Mouse (Mus musculus): Measurements from ENCODE around the gene Gsap.

DNA sequence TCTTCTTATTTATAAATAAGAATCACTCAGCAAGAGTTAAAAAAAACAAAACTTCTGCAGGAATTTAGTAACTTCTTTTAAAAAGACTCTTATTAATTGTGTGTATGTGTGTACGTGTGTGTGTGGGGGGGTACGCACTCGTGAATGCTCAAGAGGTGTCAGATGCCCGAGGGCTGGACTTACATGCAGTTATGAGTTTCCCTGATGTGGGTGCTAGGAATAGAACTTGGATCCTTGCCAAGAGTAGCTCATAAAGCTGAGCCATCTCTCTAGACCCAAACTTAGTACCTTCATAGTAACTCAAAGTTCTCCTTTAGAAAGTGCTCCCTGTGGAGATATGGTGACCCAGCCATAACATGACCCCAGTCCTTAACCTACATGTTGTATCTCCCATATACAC lies 20.0 kb downstream of the Gsap start:
- TF ChIP-seq CTCF (IDR thresholded peaks at IDR 0.05): no peak
- TF ChIP-seq EP300 (IDR thresholded peaks at IDR 0.05): no peak

All from lung, postnatal 0 days (tissue).